Mouse (Mus musculus): ENCODE measurements around the gene Nop56. TPM values are rescaled to one million over a fixed set of nuclear protein-coding genes. Genes with fewer than 3 reads are reported as not detected.
A peak's percentile ranks its signal among the peaks of the same experiment; 100 is the strongest.

The Nop56 gene
- 10 to 100 TPM; 23.8 to 29.5 TPM for total RNA-seq (2021)
- long read RNA-seq, experiment 1, transcript Nop56-202 (12 exons, 1,877 nt), result major isoform, 18 of 30 reads
- long read RNA-seq, experiment 1, partial matches to known transcripts, result 4 of 30 reads
- long read RNA-seq, experiment 1, other reads (novel, unspliced or antisense), result 8 of 30 reads
- long read RNA-seq, experiment 2, transcript Nop56-202 (12 exons, 1,877 nt), result major isoform, 31 of 39 reads
- long read RNA-seq, experiment 2, partial matches to known transcripts, result 1 of 39 reads
- long read RNA-seq, experiment 2, other reads (novel, unspliced or antisense), result 6 of 39 reads

DNA sequence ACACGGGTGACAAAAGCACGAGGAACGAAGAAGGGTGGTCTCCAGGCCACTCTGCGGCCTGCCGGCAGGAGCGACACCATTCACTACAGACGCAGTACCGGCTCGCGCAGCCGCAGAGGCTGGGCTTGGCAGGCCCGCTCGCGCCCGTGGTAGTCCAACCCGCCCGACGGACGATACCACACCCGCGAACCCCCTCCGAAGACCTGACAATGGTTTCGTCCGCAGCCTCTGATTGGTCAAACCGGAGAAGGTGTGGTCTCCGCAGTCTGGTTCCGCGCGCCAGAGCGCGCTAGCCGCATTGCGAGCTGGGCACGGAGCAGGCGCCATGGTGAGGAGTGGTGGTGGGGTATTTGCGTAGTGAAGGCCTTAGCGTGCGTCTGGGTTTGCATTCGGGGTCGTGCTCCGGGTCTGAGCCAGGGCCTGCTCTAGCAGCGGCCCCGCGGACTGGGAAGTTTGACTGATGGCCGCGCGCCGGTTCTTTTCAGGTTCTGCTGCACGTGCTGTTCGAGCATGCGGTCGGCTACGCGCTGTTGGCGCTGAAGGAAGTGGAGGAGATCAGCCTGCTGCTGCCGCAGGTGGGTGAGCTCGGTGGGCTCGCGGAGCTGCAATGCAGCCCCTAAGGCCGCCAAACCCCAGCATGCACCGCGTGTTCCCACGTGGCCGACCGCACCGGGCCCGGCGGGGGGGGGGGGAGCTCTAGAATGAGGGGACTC, at the start of gene Nop56:
Gene Nop56 (plus strand): TSS at position 282 of the 713 bp plus-strand sequence.
- peak; percentile 99 for DNase-seq (ENCODE audit: low spot score)

GRCm38 (mm10) chr2:130246912-130247311, 27.3 kb upstream of the Nop56 start:
- DNase-seq (ENCODE audit: low spot score), result peak; percentile 43

DNA sequence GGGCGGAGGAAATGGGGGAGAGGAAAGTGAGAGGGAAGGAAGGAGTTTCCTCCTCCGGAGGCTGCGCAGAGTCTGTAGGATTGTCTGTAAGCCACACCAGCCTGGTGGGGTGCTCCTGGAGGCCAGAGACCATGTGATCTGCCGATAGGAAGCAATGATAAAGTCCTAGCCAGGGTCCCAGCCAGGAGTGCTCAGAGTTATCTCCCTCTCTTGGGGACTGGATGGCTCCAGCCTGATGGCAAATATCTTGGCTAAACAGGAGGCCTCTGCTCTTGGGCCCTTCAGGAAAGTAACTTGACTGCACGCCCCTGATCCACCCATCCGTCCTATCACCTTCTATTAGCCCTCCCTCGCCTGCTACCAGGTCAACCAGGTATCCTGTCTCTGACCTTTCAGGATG, 26.0 kb upstream of the Nop56 start:
- DNase-seq (ENCODE audit: low spot score), result no peak

DNA sequence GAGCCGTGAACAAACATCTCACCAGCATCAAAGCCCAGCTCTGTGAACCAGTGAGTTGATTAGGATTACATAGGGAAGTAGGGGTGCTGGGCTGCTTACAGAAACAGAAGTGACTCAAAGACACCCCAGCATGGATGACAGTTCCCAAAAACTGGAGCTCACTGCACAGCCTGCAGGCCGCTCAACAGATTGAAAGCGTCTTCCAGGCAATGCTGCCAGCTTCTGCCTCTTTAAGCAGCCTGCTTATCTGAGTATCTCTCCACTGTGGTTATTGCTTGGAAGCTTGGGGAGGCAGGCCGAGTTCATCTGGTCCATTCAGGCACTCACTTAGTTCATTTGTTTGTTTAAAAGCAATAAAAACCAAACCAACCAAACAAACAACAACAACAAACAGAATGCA, 17.5 kb upstream of the Nop56 start:
- DNase-seq (ENCODE audit: low spot score), result no peak

DNA sequence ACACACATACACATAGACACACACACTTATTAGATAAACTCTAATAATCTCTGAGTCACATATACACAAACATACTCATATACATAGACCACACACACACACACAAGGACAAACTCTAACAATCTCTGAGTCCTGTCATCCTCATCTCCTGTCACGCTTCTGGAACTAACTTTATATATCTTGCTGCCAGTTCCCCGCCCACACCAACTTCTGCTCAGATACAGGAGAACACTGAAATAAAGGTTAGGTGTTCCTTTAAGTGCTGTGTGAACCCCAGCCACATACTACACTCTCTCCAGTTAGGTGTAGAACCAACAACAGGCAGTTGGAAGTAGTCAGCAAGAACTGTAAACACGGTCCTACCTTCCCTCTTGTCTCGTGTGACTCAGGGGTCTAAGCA, 13.4 kb upstream of the Nop56 start:
- no peak for DNase-seq (ENCODE audit: low spot score)

GRCm38 (mm10) chr2:130261914-130262313, 12.3 kb upstream of the Nop56 start:
- no peak for DNase-seq (ENCODE audit: low spot score)

DNA sequence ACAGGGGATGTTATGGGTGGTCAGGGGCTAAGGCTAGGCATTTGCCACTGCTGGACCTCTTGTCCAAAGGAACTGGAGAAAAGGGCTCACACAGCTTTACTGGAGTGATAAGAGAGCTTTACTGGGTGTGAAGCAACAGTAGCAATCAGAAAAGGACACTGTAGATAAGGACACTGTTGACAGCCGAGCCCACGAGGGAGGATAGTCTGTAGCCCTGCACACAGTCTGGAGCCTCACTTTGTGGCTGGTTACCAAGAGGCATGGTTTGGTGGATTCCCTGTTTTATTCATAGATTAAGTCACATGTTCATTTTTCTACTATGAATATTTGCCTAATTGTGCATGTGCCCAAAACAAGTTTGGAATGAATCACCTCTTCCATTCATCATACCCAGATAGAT, 11.8 kb upstream of the Nop56 start:
- DNase-seq (ENCODE audit: low spot score), result no peak

- no peak for DNase-seq (ENCODE audit: low spot score)
Observed at GRCm38 (mm10) chr2:130265520-130265919, 8.7 kb upstream of the Nop56 start.

- DNase-seq (ENCODE audit: low spot score), result no peak
Observed at GRCm38 (mm10) chr2:130268074-130268473, 6.2 kb upstream of the Nop56 start.

- DNase-seq (ENCODE audit: low spot score), result no peak
Observed at GRCm38 (mm10) chr2:130273732-130274131, 498 bp upstream of the Nop56 start.

DNA sequence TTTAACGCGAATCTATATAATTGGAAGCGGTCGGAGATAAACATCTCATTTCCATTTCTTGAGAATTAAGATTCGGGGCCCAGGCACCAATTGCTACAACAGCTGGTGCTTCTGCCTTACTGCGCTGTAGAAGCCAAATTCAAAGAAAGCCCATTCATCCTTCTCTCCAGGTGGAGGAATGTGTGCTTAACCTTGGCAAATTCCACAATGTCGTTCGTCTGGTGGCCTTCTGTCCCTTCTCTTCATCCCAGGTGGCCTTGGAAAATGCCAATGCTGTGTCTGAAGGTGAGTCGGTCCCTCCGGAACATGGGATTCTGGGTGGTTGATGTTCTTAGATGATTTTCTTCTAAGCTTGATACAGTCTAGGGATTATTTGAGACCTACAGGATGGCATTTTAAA, 632 bp downstream of the Nop56 start:
- no peak for DNase-seq (ENCODE audit: low spot score)

DNA sequence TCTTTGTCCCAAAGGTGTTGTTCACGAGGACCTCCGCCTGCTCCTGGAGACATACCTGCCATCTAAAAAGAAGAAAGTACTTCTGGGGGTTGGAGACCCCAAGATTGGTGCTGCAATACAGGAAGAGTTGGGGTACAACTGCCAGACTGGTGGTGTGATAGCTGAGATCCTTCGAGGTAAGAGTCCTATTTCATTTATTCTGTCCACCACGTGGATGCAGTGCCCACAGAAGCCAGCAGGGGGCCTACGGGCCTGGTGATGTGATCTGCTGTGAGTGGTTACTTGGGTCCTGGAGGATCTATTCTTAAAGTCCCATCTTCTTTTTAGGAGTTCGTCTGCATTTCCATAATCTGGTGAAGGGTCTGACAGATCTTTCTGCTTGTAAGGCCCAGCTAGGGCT, 1.4 kb downstream of the Nop56 start:
- DNase-seq (ENCODE audit: low spot score), result no peak

DNA sequence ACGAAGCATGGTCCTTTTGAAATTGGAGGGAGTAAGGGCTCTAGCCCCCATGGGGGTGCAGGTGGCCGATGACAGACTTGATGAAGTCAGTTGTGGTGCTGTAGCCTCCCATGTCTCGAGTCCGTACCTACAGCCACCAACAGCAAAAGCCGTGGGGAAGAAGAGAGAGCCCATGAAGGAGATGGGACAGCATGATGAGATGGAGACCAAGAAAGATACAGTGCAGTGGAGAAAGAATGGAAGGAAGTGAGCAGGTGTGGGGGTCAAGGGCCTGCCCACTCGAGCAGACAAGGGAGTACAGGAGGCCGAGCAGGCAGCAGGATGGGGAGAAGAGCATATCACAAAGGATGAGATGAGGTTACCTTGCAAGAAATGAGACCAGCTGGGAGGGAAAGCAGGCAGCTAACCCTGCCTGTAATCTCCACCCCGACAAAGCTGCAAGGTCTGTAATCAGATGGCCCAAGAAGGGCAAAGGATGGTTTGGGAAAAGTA, 5.4 kb downstream of the Nop56 start:
- DNase-seq (ENCODE audit: low spot score), result no peak

- DNase-seq (ENCODE audit: low spot score), result no peak
Observed at GRCm38 (mm10) chr2:130280224-130280623, 6.0 kb downstream of the Nop56 start.

- no peak for DNase-seq (ENCODE audit: low spot score)
Observed at GRCm38 (mm10) chr2:130280818-130281217, 6.6 kb downstream of the Nop56 start.

DNA sequence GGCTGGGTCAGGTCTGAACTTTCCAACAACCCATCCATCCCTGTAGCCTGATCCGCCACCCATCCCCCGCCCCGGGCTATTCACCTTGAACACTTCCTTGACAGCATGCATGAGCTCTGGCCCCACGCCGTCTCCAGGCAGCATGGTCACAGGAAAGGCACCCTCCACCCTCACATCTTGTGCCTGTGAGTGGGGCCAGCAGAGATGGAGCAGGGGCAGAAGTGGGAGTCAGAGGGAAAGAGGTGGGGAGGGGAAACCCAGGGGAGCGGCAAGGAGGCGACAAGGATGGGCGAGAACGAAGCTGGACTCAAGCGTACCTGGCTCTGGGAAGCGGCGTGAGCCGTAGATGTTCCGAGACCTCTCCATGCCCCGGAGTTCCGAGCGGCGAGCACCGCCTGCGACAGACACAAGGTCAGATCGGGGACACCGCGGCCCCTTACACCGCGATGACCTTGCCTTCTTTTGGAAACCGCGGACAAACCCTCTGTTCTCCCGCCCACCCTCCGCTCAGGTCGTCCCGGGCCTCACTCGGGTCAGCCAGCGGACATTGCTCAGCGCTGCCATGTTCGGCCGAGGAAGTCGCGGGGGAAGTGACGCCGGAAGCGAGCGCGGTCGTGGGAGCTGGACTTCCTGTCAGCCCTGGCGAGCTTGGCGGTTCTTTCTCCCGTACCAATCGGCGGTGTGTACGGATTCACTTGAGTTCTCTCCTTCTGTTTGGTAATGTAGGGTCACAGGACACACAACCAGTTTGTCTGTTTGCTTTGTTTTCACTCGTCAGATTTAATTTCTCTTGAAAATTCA, 9.8 kb downstream of the Nop56 start, which contains the start of gene Idh3b:
Gene Idh3b (minus strand): TSS at position 694 of the 801 bp plus-strand sequence.
- DNase-seq (ENCODE audit: low spot score), result peak; percentile 90

DNA sequence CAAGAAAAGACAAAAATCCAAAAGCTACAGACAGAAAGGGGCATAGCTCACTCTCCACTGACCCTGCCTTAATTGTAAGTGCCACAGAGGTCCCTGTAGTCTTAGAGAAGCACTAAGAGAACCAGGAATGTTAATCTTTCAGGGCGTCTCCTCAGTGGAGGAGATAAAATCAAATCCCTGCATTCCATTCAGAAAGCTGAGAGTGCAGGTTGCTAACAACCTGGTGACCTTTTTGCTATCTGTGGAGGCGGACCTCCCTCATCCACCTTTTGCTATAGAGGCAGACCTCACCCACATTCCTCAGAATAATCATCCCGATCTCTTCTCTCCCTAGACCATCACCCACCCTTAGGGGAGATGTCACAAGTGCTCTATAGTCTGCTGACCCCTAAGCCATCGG, 14.9 kb downstream of the Nop56 start:
- DNase-seq (ENCODE audit: low spot score), result no peak

- peak; percentile 60 for DNase-seq (ENCODE audit: low spot score)
Observed at GRCm38 (mm10) chr2:130291434-130291833, 17.2 kb downstream of the Nop56 start.

DNA sequence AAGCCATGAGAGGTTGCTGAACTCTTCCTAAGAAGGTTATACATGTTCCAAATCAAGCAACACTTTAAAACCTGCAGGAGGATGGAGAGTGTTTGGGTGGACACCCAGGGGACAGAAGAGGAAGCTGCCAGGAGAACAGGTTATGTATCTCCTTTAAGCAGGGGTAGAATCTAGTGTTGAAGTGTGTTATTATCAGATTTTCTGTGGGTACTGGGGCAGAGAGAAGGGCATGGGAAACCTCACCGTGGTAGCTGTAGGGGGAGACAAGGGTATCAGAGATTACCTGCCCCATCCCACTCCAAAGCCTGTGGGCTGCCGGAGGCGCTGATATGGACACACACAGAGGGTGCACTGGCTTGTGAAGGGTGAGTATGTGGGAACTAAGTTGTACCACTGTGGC, 18.8 kb downstream of the Nop56 start:
- no peak for DNase-seq (ENCODE audit: low spot score)

DNA sequence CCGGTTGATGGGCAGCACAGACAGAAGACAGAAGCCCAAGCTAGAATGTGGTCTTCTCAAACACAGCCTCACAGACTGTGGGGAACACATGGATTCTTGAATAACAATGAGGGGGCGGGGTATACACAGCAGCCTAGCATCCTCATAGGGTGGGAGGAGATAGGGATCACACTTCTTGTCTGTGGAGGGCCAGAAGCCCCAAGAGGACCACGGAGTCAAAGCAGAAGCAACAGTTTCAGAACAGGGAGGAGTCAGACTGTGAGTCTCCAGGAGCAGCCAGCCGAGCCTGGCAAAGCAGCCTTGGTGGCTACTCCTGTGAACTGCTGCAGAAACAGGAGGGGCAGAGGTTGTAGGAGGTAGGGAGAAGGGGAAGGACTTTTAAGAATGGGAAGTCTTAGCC, 19.3 kb downstream of the Nop56 start:
- no peak for DNase-seq (ENCODE audit: low spot score)

GRCm38 (mm10) chr2:130294218-130294935, 20.1 kb downstream of the Nop56 start:
- no peak for DNase-seq (ENCODE audit: low spot score)

DNA sequence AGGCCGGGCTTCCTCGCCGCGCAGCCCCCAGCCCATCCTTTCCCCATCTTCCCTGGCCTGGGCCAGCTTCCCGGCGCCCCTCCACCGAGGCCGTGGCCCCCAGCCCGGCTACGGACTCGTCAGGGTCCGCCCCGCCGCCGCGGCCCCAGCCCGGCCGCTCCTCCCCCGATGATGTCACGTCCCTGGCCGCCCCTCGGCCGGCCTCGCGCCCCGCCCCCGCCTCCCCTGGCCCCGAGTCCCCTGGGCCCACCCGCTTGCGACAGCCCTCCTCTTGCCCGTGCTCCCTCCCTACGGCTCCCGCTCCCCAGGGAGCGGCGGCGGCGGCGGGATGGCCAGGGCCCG, 20.7 kb downstream of the Nop56 start, which contains the start of gene Ebf4:
Gene Ebf4 (plus strand): TSS at position 234 of the 342 bp plus-strand sequence.
- DNase-seq (ENCODE audit: low spot score), result no peak
